Mouse (Mus musculus) hindlimb bud, embryonic 11.5 days (tissue): ENCODE data around the gene Frmpd1.

Source experiments
- DNase-seq: peaks from one replicate; pipeline ENCODE4 v3.0.0-alpha.2; 2012; ENCODE audit warnings: low read depth, low spot score; ENCODE audit errors: extremely low spot score

Frmpd1 gene

GRCm38 (mm10) chr4:45184521-45185330 lies at the start of gene Frmpd1:
Gene Frmpd1 (plus strand): TSS chr4:45184875.
- DNase-seq = no peak

GRCm38 (mm10) chr4:45137636-45138035 lies 47.0 kb upstream of the Frmpd1 start:
- no peak for DNase-seq

- no peak for DNase-seq
These were observed 42.8 kb upstream of the Frmpd1 start for GRCm38 (mm10) chr4:45141835-45142234.

- DNase-seq = no peak
These were observed 42.3 kb upstream of the Frmpd1 start for GRCm38 (mm10) chr4:45142411-45142810.

- no peak for DNase-seq
These were observed 41.7 kb upstream of the Frmpd1 start for GRCm38 (mm10) chr4:45143005-45143404.

- no peak for DNase-seq
These were observed 28.2 kb upstream of the Frmpd1 start for GRCm38 (mm10) chr4:45156433-45156832.

- DNase-seq = no peak
These were observed 26.1 kb upstream of the Frmpd1 start for GRCm38 (mm10) chr4:45158608-45159007.

GRCm38 (mm10) chr4:45160773-45161172 lies 23.9 kb upstream of the Frmpd1 start:
- DNase-seq = no peak

- DNase-seq = no peak
These were observed 21.0 kb upstream of the Frmpd1 start for GRCm38 (mm10) chr4:45163711-45164110.

- no peak for DNase-seq
These were observed 19.2 kb upstream of the Frmpd1 start for GRCm38 (mm10) chr4:45165477-45165876.

GRCm38 (mm10) chr4:45165955-45166354 lies 18.7 kb upstream of the Frmpd1 start:
- no peak for DNase-seq

- no peak for DNase-seq
These were observed 13.3 kb upstream of the Frmpd1 start for GRCm38 (mm10) chr4:45171340-45171739.

GRCm38 (mm10) chr4:45183818-45184520 lies 706 bp upstream of the Frmpd1 start:
- no peak for DNase-seq

- DNase-seq = no peak
These were observed 625 bp downstream of the Frmpd1 start for GRCm38 (mm10) chr4:45185331-45185669.

GRCm38 (mm10) chr4:45198296-45198695 lies 13.6 kb downstream of the Frmpd1 start:
- DNase-seq = no peak

GRCm38 (mm10) chr4:45203283-45203682 lies 18.6 kb downstream of the Frmpd1 start:
- DNase-seq = no peak

GRCm38 (mm10) chr4:45207444-45207843 lies 22.8 kb downstream of the Frmpd1 start:
- DNase-seq = no peak

GRCm38 (mm10) chr4:45208832-45209363 lies 24.2 kb downstream of the Frmpd1 start:
- no peak for DNase-seq

GRCm38 (mm10) chr4:45212342-45213063 lies 27.8 kb downstream of the Frmpd1 start:
- DNase-seq = no peak

GRCm38 (mm10) chr4:45219946-45220345 lies 35.3 kb downstream of the Frmpd1 start:
- DNase-seq = no peak

GRCm38 (mm10) chr4:45222395-45222794 lies 37.7 kb downstream of the Frmpd1 start:
- no peak for DNase-seq
